Mouse (Mus musculus) right cerebral cortex, postnatal 14 days (tissue): ENCODE data around the gene Gabrg3.
A peak's percentile ranks its signal among the peaks of the same experiment; 100 is the strongest.

Experiments
- DNase-seq: peaks from one replicate; pipeline ENCODE4 v3.0.0; 2022

The Gabrg3 gene

DNA sequence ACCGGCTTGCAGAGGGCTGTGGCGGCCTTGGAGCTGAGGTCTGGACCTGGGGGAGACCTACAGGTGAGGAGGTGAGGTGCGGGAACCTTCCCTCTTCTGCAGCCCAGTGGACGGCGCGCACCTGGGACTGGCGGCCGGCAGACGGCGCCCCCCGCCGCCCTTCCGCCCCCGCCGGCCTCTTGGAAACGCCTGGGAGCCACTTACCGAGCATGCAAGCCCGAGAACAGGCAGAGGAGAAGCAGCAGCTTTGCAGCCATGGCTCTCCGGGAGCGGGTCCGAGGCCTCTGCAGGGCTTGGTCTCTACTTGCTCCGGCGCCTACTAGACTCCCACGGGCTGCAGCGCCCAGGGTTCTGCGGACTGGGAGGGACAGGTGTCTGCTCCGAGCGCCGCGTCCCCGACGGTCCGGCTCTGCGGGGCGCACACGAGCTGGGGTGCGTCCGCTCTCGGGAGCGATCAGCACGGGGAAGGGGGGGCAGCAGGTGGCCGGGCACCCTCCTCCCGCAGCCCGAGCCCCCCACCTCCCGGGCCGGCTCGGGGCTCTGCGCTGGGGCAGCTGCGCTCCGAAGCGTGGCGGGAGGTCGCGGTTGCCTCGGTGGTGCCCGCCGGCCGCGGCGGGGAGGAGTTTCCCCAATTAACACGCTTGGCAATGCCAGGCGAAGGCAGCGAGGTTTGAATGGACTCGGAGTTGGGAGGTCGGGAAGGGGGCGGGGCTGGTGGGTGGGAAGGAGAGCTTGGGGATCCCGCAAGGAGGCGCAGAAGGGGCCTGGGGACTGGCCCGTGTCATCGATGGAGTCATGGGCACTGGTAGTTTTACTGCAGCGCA is at the start of gene Gabrg3:
Gabrg3 (minus strand) TSS at position 672 of the 824 bp plus-strand sequence.
- peak; percentile 53 for DNase-seq

DNA sequence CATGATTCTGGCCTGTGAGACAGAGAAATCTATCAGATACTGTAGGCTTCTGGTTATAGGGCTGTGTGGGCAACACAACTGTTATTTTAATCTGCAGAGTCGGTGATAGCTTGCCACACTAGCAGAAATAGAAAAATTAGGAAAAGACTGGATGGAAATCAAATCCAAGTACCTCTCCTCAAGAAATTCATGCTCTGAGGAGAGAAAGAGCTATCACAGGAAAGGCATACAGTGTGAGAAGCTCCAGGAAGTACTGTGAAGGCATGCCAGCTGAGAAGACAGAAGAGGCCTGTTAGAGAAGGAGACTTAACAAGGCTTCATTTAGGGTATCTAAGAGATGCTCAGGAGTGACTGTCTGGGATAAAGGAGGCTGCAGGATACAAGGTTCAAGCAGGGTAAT is 35.7 kb upstream of the Gabrg3 start:
- DNase-seq, result no peak

DNA sequence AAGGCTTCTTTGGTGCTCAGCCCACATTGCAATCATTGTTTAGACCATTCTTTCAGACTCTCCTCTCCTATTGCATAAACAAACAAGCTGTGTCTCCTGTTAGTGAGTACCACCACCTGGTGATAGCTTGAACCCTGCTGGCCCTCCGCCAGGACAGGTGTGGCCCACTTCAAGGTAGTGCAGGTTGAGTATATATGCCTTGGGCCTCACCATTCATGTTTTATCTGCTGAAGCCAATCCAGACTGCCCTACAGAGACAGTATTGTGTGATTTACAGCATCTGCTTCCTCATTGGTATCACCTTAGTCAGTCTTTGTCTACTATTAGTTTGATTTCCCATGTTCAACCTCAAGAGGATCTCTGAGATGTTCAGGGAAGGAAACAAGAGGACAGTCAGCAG is 34.1 kb upstream of the Gabrg3 start:
- DNase-seq, result peak; percentile 10

DNA sequence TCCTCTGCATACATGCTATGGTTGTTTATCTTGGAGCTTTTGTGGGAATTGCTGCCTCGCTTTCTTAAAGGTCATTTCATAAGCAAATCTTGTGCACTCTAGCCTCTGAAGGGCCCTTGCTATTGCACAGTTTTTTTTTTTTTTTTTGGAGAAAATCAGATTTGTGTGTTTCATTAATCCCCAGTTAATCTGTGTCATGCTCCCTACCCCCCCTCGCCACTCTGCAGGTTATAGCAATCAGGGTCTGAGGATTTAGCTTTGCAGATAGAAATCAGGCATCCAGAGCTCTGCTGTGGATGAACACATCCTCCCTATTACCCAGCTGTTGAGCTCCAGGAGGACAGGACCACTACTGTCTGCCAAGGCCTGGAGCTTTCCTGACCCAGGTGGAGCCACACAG is 32.4 kb upstream of the Gabrg3 start, which contains the start of gene Gabrb3:
Gabrb3 (plus strand) TSS at position 301 of the 400 bp plus-strand sequence.
- DNase-seq, result no peak

DNA sequence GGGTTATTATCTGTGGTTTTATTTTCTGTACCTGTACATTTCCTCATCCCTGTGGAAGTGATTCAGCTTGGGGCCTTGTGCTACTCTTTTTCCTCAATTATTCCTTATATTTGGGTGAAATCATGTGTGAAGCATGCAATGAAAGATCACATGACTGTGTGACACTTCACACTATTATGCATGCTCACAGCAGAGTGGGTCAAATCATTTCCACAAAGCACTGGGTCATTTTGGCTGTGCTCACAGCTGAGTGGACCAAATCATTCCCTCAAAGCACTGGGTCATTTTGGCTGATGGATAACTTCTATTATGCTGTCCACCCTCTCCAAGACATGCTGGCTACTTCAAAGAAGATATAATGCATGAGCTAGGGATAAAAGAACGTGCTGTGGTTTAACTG is 25.9 kb upstream of the Gabrg3 start:
- DNase-seq, result no peak

DNA sequence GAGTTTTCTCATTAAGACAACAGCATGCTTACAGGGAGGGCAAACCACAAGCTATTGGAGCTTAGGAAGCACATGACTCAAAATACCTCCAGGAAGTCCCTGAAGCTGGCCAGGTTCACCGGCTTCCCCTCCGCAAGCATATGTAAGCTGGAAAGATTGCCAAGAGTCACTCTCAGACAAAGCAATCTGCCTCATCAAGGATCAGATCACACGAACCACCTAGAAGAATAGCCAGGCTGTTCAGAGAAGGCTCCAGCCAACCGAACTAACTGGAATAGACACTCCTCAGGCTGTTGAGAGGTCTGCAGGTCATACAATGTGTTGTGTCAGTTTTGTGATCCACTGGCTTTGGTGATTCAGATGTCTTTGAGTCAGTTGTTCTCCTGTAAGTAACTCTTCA is 24.2 kb upstream of the Gabrg3 start:
- no peak for DNase-seq

DNA sequence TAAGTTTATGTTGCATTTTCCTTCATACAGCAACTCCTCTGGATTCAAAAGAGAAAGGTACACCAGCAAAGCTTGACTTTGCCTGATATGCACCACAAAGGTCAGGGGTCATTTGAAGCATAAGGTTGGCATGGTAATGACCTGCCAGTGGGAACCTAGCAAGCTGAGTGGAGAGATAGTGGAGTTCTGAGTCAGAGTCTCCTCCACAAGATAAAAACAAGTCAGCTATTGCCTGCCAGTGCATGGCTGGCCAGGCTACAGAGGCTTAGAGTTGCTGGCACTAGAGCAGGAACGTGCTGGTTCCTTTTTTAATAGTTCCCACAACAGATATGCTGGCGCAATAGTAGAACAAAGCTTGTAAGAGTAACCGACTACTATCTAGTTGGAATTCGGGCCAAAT is 6.6 kb upstream of the Gabrg3 start:
- DNase-seq, result no peak

DNA sequence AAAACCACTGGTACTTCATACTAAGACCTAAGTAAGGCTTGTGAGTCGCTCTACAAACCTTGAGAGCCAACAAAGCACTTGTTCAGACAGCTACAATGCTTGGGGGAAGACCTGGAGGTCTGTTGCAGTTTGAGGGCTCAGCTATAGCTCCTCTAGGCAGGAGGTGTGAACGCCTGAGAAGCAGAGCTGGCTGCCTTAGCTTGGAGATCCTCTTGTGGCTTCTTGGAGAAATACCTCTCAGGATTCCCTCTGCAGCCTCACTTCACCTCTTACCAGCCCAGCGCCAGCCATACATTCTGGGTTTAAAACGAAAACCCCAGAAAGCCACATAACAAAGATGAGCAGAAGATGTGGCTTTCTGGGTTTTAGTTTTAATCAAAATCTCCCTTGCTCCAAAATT is 3.1 kb upstream of the Gabrg3 start:
- peak; percentile 29 for DNase-seq

DNA sequence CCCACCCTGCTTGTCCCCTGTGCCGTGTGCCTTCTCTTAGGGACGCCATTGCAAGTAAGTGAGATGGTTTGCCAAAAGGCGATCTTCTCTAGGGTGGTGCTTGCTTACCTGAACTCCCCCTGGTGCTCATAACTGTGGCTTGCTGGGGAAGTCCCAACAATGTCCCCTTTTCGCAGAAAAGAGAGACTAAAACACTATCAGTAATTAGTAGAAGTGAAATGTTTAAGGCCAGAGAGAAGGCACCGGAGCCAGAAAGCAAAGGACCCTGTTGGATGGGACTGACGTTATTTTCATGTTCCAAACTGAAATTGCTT is 310 bp upstream of the Gabrg3 start:
- no peak for DNase-seq

DNA sequence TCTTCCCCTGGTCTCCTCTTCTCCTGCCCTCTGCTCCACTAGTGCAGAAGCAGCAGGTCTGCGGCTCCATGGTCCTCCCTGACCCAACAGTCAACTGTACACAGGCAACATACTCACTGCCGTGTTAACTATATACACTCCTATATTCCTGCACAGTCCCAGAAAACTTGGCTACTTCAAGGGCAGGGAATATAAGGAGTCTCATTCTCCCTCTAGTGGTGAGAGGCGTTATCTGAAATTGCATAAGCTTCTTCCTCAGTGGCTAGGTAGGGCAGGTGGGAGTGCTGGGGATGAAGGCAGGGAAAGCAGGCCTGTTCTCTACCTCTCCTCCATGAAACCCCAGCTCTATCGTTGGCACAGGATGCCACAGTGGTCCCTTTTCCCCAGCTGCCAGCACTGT is 2.9 kb downstream of the Gabrg3 start:
- DNase-seq, result no peak

DNA sequence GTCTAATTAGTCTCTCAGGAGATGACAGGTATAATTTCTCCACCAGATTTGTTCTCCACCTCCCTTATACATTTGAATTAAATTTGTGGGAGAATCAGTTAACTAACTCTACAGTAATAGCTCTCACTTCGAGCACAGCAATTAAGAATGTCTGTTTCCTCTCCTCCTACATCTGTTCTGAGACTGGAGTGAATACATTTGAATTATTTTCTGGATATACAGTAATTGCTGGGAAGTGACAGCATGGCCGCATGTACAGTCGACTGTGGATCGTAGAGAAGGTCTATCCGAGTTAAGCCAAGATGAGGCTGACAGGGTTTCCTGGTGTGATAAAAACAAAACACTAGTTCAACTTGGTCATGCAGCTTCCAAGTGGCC is 21.0 kb downstream of the Gabrg3 start:
- DNase-seq, result no peak

DNA sequence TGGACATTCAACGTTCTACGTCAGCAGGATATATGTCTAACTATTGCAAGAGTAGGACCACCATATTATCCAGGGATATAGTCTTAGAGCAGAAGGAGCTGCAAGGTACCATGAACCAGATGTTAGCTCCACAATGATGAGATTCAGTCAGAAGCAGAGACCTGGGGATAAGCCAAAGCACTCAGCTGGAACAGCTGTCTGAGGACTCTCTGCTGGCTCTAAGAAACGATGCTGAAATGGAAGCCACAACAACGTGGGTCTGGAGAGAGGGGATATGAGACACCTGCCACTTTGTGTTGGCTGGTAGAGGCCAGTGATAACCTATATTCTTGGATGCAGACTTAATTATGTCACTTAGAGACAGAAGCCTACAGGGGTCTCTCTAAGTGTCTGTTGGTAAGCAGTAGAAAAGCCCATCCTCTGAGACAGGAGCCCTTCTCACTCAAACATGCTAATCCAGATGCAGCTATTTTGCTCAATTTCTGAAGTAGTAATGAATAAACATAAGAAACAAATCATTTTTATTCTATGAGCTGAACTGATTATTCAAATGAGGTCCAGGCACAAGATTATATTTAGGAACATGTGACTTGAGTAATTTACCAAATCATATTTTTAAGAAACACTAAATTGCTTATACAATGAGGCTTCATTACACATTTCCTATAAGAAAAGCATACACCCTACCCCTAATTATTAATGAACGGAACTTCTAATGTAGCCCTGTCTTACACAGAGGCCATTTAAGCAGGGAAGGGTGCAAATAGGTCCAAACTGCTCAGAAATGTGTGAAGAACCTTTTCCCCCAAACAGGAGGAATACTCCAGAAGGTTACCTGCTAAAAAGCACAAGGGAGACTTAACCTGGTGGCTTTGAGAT is 21.6 kb downstream of the Gabrg3 start:
- no peak for DNase-seq

DNA sequence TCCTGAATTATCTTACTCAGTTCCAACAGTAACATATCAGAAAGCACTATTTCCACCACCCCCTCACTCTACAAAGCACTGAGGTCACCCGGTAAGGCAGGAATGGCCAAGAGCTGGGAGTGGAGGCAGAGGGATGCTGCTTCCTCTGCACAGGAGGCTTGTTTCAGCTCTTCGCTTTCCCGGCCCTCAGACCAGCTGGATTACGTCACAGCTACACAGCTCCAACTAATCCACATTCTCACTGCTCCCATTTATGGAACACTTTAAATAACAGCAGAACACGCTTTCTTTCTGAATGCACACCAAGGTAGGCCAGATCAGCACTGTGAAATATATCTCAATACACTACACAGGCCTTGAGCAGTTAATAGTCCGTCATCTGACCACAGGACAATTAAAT is 23.2 kb downstream of the Gabrg3 start:
- DNase-seq, result no peak

DNA sequence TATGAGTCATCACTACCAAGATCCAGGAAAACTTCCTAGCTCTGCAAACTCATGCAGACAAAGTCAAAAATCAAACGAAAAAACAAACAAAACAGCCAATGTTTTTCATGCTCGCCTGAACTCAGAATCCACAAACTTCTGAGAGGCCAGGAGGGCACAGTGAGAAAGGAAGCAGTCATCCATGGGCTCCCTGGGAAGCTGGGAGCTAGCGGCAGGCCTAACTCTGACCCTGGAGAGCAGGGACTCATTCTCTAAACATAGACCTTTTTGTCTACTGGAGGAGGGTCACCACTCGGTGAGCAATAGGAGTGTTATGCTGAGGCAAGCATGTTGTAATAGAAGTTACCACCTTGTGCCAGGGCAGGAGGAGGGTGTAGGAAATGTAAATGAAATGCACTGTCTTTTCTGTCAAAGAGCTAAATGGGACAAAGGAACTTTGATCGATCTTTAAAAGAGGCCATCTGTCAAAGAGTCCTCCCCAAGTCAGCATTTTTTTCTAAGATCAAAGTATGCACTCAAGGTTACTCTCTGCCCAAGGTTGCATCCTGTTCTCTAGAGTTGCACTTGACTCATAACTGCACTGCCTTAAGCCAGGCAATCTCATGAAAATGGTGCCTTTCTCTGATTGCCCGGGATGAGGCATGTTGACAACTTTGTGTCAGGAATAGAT is 29.0 kb downstream of the Gabrg3 start:
- DNase-seq, result no peak

DNA sequence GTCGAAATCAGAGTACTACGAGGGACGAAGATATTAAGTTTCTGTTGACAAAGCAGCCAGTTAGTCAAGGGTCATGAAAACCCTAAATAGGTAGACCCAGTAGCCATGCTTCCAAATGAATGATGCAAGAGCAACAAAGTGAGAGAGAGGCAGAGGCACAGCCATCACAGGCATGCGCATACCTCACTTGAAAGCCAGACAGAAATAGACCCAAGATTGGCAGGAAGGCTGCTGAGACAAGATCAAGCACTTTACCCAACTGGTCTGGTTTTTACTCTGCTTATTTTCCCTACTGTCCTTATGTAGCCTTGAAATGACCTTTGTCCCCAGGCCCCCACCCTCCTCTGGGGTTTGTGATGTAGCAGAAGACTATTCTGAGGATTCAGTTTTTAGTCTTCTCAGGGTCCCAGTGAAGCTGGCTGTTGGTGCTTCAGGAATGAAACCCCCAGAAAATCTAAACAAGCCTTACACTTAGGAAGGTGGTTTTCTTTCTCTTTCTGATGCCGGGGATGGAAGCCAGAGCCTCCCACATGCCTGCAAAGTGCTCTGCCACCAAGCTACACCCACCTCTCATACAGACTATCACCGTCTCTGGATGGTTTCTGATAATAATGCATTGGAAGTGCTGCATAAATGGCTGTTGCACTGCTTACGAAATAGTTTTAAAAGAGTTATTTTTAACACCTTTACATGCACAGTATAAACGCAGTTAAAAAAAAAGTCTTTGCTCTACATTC is 30.3 kb downstream of the Gabrg3 start:
- DNase-seq, result no peak

DNA sequence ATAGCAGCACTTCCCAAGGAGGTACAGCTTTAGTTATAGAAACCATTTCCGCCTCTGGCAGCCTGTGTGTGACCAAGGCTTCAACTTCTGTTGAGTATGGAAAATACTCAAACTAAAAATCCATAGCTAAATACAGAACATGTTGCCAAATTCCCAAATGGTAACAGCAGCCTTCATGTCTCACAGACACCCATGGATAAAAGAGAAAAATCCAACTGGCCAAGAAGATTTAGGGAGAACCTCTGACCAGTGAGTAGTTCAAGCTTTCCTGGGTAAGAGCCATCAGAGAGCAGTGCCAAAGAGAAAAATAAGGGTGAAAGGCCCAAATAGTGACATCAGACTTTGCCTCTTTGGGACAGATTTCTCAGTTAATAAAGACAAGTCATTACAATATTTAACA is 38.2 kb downstream of the Gabrg3 start:
- no peak for DNase-seq

DNA sequence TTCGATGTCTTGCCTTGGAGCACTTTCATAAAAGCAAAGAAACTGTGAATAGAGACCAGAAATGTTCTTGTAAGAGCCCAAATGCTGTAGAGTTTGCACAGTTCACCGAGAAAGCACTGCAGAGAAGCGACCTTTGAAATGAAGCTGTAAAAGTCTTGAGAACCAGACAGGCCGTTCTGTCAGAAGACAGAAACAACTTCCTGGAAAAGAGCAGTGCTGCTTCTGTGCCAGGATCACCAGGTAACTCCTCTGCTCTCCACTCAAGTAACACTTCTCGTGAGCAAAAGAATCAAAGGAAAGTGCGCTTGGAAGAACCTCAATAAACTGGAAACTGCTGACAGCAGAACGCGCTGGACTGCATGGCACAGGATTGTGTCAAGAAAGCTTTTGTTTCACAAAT is 45.1 kb downstream of the Gabrg3 start:
- DNase-seq, result no peak

DNA sequence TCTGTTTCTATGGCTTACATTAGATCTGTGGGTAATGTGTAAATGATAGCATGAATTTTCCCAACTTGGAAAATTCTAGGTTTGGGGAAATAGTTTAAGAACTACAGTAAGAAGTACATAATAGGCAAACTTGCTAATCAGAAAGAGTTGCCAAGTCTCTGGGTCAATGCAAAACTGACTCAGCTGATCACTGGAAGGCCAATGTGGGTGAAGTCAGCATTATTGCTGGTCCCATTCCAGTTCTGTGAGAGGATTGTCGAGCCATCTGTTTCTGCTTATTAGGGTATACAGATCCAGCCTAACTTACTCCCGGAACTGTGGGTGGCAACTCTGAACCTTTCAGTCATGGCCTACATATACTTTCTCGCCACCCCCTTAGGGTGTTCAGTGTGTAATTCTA is 55.8 kb downstream of the Gabrg3 start:
- no peak for DNase-seq

DNA sequence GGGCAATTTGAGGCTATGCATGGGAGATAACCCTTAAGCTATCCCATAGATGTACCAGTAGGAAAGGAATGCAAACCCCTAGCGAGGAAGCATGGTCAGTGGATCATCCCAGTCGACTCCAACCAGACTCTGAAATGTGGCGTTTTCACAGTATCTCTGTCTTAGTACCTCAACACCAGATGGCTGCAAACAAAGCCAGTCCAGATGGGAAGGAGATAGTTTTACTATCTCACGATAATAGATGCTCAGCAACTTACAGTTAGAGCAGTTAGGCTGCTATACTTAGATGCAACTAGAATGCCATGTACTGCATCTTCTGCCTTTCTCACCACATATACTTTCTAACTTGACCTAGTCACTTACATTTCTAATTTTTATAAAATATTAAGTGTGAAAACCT is 56.7 kb downstream of the Gabrg3 start:
- DNase-seq, result no peak

DNA sequence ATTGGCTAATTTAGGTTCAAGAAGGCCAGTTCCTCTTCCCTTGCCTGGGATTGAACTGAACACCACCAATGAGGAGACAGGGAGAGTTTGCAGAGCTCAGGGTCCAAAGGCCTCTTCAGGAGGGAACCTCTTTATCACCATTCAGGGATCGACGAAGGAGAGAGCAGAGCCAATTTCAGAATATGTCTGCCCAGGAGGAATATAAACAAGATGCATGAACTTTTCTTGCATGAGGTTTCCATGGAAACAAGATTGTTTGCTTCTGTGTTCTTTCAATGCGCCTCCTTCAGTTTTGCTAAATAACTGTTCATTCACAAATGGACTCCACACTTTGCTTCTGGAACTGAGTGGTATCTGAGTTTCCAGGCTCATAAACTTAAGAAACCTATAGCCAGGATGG is 62.5 kb downstream of the Gabrg3 start:
- no peak for DNase-seq

DNA sequence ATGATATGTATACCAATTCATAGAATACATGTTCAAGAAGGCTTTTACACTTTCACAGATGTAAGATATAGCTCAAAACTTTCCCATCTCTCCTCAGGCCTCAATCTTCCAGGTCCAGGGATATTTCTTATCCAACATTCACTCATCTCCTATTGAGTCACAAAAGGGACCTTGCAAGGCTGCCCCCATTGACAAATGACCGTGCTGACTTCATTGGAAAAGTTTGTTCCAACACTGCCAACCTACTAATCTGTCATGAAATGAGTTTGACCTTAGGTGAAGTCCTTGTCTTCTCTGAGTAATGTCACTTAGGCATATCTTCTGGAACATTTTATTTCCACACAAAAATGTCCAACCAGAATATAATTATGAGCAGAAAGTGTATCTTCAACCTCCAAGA is 64.9 kb downstream of the Gabrg3 start:
- DNase-seq, result no peak

DNA sequence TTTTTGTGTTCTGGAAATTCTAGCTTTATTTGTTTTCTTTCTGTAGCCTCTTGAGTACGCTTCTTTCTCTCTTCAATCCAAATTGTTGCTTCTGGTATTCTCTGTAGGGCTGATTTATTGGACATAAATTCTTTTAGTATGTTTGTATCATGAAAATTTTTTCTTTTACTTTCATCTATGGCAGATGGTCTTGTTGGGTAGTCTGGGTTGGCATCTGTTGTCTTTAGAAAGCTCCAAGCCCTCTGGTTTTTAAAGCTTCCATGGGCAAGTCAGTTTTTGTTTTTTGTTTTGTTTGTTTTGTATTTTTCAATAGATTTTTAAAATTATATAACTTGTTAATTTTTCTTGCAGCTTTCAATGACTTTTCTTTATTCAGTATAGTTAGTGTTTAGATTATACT is 72.0 kb downstream of the Gabrg3 start:
- DNase-seq, result no peak

DNA sequence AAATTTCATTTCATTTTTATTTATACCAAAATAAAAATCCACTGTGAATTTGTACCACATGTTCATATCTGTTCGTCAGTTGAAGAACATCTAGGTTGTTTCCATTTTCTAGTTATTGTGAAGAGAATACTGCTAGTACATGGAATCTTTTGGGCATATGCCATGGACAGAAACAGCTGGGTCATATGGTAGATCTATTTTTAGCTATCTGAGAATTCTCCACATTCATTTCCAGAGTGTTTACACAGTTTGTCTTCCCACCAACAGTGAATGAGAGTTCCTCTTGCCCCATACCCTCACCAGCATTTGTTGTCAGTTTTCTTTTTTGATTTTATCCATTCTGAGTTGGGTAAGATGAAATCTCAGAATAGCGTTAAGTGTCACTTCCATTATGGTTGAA is 75.0 kb downstream of the Gabrg3 start:
- DNase-seq, result no peak
